Mouse (Mus musculus) adrenal gland, adult 2 months (tissue): ENCODE results near the gene Ttc23l. TPM values are rescaled to one million over a fixed set of nuclear protein-coding genes. Genes with fewer than 3 reads are reported as not detected.

Experiments used
- polyA plus RNA-seq: library from polyadenylated mRNA; depleted of rRNA; stranded (reverse); fragments of >200 nt; gene quantifications from 2 replicates; pipeline ENCODE4 v1.2.3, GENCODE M21; 2012; rRNA removed
- total RNA-seq, 2 experiments: library from RNA; stranded (reverse); gene quantifications; 2 replicates each; pipeline ENCODE4 v1.2.3; 2021

Gene Ttc23l
- total and polyA plus RNA-seq, 3 experiments, result not detected

Other genes starting within 250 kb of the Ttc23l start
- gene Gm21973, start 233.3 kb downstream of the Ttc23l start, total RNA-seq, result 1 to 10 TPM in 1 of 2 experiments, not detected in 1; 1.3 TPM
- not detected in 2 replicates for gene Gm21973, start 233.3 kb downstream of the Ttc23l start, polyA plus RNA-seq
- 1 to 10 TPM in 1 of 2 experiments, under 1 TPM in 1; 0.73 to 4.5 TPM for gene Agxt2, start 200.1 kb downstream of the Ttc23l start, total RNA-seq
- gene Agxt2, start 200.1 kb downstream of the Ttc23l start, polyA plus RNA-seq, result 0.50 and 1.3 TPM in 2 replicates
- gene Dnajc21, start 88.2 kb downstream of the Ttc23l start, total RNA-seq, result 10 to 100 TPM; 32.8 to 36.4 TPM
- gene Dnajc21, start 88.2 kb downstream of the Ttc23l start, polyA plus RNA-seq, result 0.88 and 1.5 TPM in 2 replicates
- 10 to 100 TPM; 42.6 to 53.2 TPM for gene Brix1, start 72.7 kb downstream of the Ttc23l start, total RNA-seq
- gene Brix1, start 72.7 kb downstream of the Ttc23l start, polyA plus RNA-seq, result 0.28 and 0.46 TPM in 2 replicates
- gene Rad1, start 72.7 kb downstream of the Ttc23l start, total RNA-seq, result 10 to 100 TPM; 12.5 to 15.1 TPM
- 4.1 and 5.2 TPM in 2 replicates for gene Rad1, start 72.7 kb downstream of the Ttc23l start, polyA plus RNA-seq
- 10 to 100 TPM; 23.2 to 28.9 TPM for gene Rai14, start 156.0 kb upstream of the Ttc23l start, total RNA-seq
- gene Rai14, start 156.0 kb upstream of the Ttc23l start, polyA plus RNA-seq, result 1.2 and 2.0 TPM in 2 replicates